Mouse (Mus musculus) CH12.LX (cell line): ENCODE data around the gene BC051142.

ENCODE experiments used
- BHLHE40 ChIP-seq: IDR thresholded peaks from 2 replicates; pipeline ENCODE4 v1.6.1; 2011; ENCODE audit warnings: mild to moderate bottlenecking, low read depth, low read length, improper control_type of control experiment
- CHD1 ChIP-seq: IDR thresholded peaks from 2 replicates; pipeline ENCODE4 v1.6.1; 2012; ENCODE audit warnings: low read depth, low read length, improper control_type of control experiment, inconsistent platforms
- CHD2 ChIP-seq: IDR thresholded peaks from 2 replicates; pipeline ENCODE4 v1.6.1; 2011; ENCODE audit warnings: low read length, improper control_type of control experiment
- E2F4 ChIP-seq: IDR thresholded peaks from 2 replicates; pipeline ENCODE4 v1.6.1; 2011; ENCODE audit warnings: low read depth, low read length, improper control_type of control experiment; ENCODE audit not compliant: insufficient replicate concordance
- EP300 ChIP-seq: IDR thresholded peaks from 2 replicates; pipeline ENCODE4 v1.6.1; 2011; ENCODE audit warnings: low read length, improper control_type of control experiment
- IRF4 ChIP-seq: IDR thresholded peaks from 2 replicates; pipeline ENCODE4 v1.6.1; 2014; ENCODE audit warnings: low read depth, mild to moderate bottlenecking, inconsistent platforms, low read length, improper control_type of control experiment
- MAFK ChIP-seq: IDR thresholded peaks from 2 replicates; pipeline ENCODE4 v1.6.1; 2011; ENCODE audit warnings: low read length, improper control_type of control experiment; ENCODE audit not compliant: insufficient replicate concordance
- PAX5 ChIP-seq: IDR thresholded peaks from 2 replicates; pipeline ENCODE4 v1.6.1; 2012; ENCODE audit warnings: low read length, inconsistent platforms, mixed read lengths
- POLR2A ChIP-seq: IDR thresholded peaks from 2 replicates; pipeline ENCODE4 v1.6.1; 2011; ENCODE audit warnings: low read depth, mild to moderate bottlenecking, improper control_type of control experiment, low read length
- POLR2AphosphoS2 ChIP-seq: IDR thresholded peaks from 2 replicates; pipeline ENCODE4 v1.6.1; 2011; ENCODE audit warnings: low read depth, low read length, improper control_type of control experiment
- TBP ChIP-seq: conservative IDR thresholded peaks from 2 replicates; pipeline ENCODE4 v1.6.1; 2011; ENCODE audit warnings: low read depth, low read length, improper control_type of control experiment
- USF1 ChIP-seq: IDR thresholded peaks from 2 replicates; pipeline ENCODE4 v1.6.1; 2014; ENCODE audit warnings: low read depth, mild to moderate bottlenecking, inconsistent platforms, low read length, improper control_type of control experiment
- ZMIZ1 ChIP-seq: IDR thresholded peaks from 2 replicates; pipeline ENCODE4 v1.6.1; 2012; ENCODE audit warnings: low read depth, mild to moderate bottlenecking, inconsistent platforms, low read length, improper control_type of control experiment

- TF ChIP-seq CHD1, result no peak
- TF ChIP-seq POLR2A, result no peak
- TF ChIP-seq PAX5, result no peak
- no peak for TF ChIP-seq MAFK
- no peak for TF ChIP-seq ZMIZ1
- TF ChIP-seq BHLHE40, result no peak
- no peak for TF ChIP-seq EP300
- no peak for TF ChIP-seq IRF4
- TF ChIP-seq E2F4, result no peak
- no peak for TF ChIP-seq USF1
- no peak for TF ChIP-seq POLR2AphosphoS2
- no peak for TF ChIP-seq TBP
- TF ChIP-seq CHD2, result no peak
Measured at GRCm38 (mm10) chr17:34379451-34379850, 19.2 kb upstream of the BC051142 start.
